Mouse (Mus musculus) CH12.LX (cell line): ENCODE data around the gene Wnt11.

ENCODE experiments used
- E2F4 ChIP-seq: IDR thresholded peaks from 2 replicates; pipeline ENCODE4 v1.6.1; 2011; ENCODE audit warnings: low read depth, low read length, improper control_type of control experiment; ENCODE audit not compliant: insufficient replicate concordance
- HCFC1 ChIP-seq: IDR thresholded peaks from 2 replicates; pipeline ENCODE4 v1.6.1; 2012; ENCODE audit warnings: low read depth, mild to moderate bottlenecking, inconsistent platforms, low read length, improper control_type of control experiment
- IRF4 ChIP-seq: IDR thresholded peaks from 2 replicates; pipeline ENCODE4 v1.6.1; 2014; ENCODE audit warnings: low read depth, mild to moderate bottlenecking, inconsistent platforms, low read length, improper control_type of control experiment
- POLR2A ChIP-seq: IDR thresholded peaks from 2 replicates; pipeline ENCODE4 v1.6.1; 2011; ENCODE audit warnings: low read depth, mild to moderate bottlenecking, improper control_type of control experiment, low read length
- TBP ChIP-seq: conservative IDR thresholded peaks from 2 replicates; pipeline ENCODE4 v1.6.1; 2011; ENCODE audit warnings: low read depth, low read length, improper control_type of control experiment

- no peak for TF ChIP-seq TBP
- TF ChIP-seq POLR2A, result no peak
- TF ChIP-seq HCFC1, result no peak
- TF ChIP-seq E2F4, result no peak
- TF ChIP-seq IRF4, result no peak
These were observed 69.0 kb downstream of the Wnt11 start for GRCm38 (mm10) chr7:98903884-98904283.
